Mouse (Mus musculus): ENCODE results near the gene Atf6.
A peak's percentile ranks its signal among the peaks of the same experiment; 100 is the strongest.

Gene Atf6

GRCm38 (mm10) chr1:170882915-170883485, 15.4 kb upstream of the Atf6 start:
- DNase-seq (ENCODE audit: low spot score in 2 of 2), result no peak

GRCm38 (mm10) chr1:170876906-170877305, 9.3 kb upstream of the Atf6 start:
- no peak for DNase-seq (ENCODE audit: low spot score in 2 of 2)

- no peak for DNase-seq (ENCODE audit: low spot score in 2 of 2)
Observed at GRCm38 (mm10) chr1:170875676-170876075, 8.1 kb upstream of the Atf6 start.

GRCm38 (mm10) chr1:170871961-170872360, 4.4 kb upstream of the Atf6 start:
- no peak for DNase-seq (ENCODE audit: low spot score in 2 of 2)

GRCm38 (mm10) chr1:170871402-170871801, 3.8 kb upstream of the Atf6 start:
- DNase-seq (ENCODE audit: low spot score in 2 of 2), result no peak

- DNase-seq (ENCODE audit: low spot score in 2 of 2), result no peak
Observed at GRCm38 (mm10) chr1:170868905-170869283, 1.3 kb upstream of the Atf6 start.

GRCm38 (mm10) chr1:170868107-170868904, 735 bp upstream of the Atf6 start:
- peak; percentile 58 to 63 for DNase-seq (ENCODE audit: low spot score in 2 of 2)

GRCm38 (mm10) chr1:170866992-170867690, 430 bp downstream of the Atf6 start:
- DNase-seq (ENCODE audit: low spot score in 2 of 2), result no peak

GRCm38 (mm10) chr1:170865406-170865805, 2.2 kb downstream of the Atf6 start:
- no peak for DNase-seq (ENCODE audit: low spot score in 2 of 2)

GRCm38 (mm10) chr1:170864754-170865153, 2.8 kb downstream of the Atf6 start:
- DNase-seq (ENCODE audit: low spot score in 2 of 2), result no peak

- DNase-seq (ENCODE audit: low spot score in 2 of 2), result no peak
Observed at GRCm38 (mm10) chr1:170864234-170864633, 3.3 kb downstream of the Atf6 start.

- no peak for DNase-seq (ENCODE audit: low spot score in 2 of 2)
Observed at GRCm38 (mm10) chr1:170863033-170863432, 4.5 kb downstream of the Atf6 start.

- DNase-seq (ENCODE audit: low spot score in 2 of 2), result no peak
Observed at GRCm38 (mm10) chr1:170862435-170862717, 5.2 kb downstream of the Atf6 start.

GRCm38 (mm10) chr1:170861671-170862434, 5.7 kb downstream of the Atf6 start:
- DNase-seq (ENCODE audit: low spot score in 2 of 2), result no peak

- DNase-seq (ENCODE audit: low spot score in 2 of 2), result no peak
Observed at GRCm38 (mm10) chr1:170858872-170859271, 8.7 kb downstream of the Atf6 start.

- DNase-seq (ENCODE audit: low spot score in 2 of 2), result no peak
Observed at GRCm38 (mm10) chr1:170857369-170857768, 10.2 kb downstream of the Atf6 start.

- DNase-seq (ENCODE audit: low spot score in 2 of 2), result no peak
Observed at GRCm38 (mm10) chr1:170855056-170855760, 12.4 kb downstream of the Atf6 start.

- DNase-seq (ENCODE audit: low spot score in 2 of 2), result no peak
Observed at GRCm38 (mm10) chr1:170853604-170854003, 14.0 kb downstream of the Atf6 start.

GRCm38 (mm10) chr1:170850637-170851624, 16.6 kb downstream of the Atf6 start:
- no peak for DNase-seq (ENCODE audit: low spot score in 2 of 2)

- no peak for DNase-seq (ENCODE audit: low spot score in 2 of 2)
Observed at GRCm38 (mm10) chr1:170850007-170850406, 17.6 kb downstream of the Atf6 start.

All from frontal cortex, postnatal 10 days (tissue).